Mouse (Mus musculus): ENCODE measurements around the gene Ccna1. TPM values are rescaled to one million over a fixed set of nuclear protein-coding genes. Genes with fewer than 3 reads are reported as not detected.

The Ccna1 gene
- polyA plus RNA-seq, 1 experiment: not detected

DNA sequence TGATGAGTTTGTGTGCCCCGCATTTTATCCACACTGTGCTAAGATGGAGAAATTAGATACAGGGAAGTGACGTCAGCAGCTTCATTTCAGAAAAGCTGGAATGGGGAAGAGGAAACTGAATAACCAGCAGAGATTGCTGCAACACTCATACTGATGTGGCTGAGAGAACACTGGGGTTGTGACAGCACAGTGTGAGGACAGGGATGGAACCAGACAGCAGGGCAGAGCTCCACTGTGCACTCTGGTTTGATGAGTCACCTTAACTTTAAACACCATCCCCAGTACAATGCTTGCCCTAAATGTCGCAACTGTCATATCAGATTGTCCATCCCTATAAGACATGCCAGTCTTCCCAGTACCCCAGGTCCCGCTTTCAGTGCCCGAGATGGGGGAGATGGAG, 17.7 kb downstream of the Ccna1 start:
- Histone ChIP-seq H3K27ac (ENCODE audit: insufficient read depth, low read depth, low read length) (no peak overlapping the region), H3K27me3 (replicated peaks; ENCODE audit: control insufficient read depth, insufficient read depth, low read length) (no peaks in the 10 kb centered on the region), H3K4me3 (ENCODE audit: insufficient read depth, low read depth, low read length) (no peak overlapping the region), H3K4me1 (ENCODE audit: control insufficient read depth, insufficient read depth, low read length) (no peaks in the 10 kb centered on the region), H3K36me3 (ENCODE audit: control insufficient read depth, insufficient read depth, low read length) (no peaks in the 10 kb centered on the region)
- WGBS: 84% methylated on average over 5 of the region's 5 CpGs
- DNase-seq: no peak
- TF ChIP-seq CTCF (conservative IDR thresholded peaks at IDR 0.05; ENCODE audit: insufficient read depth, insufficient read length, low read depth, low read length) (no peak), POLR2A (IDR thresholded peaks at IDR 0.05; ENCODE audit: low read depth, low read length) (no peak)

DNA sequence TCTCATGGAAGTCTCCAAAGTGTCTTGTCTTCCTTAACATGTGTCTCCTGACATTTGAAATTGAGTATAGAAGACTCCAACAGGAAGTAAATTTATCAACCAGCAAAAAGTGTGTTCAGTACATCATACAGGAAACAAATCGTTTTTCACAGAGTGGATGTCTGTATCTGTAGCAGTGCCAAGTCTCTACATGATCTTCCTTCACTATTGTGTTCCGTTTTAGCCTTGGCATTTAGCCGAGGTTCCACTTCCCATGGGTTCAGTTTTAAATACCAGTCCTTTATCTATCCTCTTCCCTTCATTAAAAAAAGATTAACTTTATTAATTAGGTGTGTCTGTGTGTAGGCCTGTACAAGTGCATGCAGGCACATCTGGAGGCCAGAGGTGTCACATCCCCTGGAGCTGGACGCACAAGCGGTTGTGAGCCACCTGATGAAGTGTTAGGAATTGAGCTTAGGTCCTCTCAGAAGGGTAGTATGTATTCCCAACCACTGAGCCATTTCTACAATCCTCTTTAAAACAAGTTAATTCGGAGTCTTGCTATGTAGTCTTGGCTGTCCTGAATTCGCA, 27.9 kb downstream of the Ccna1 start:
- no peaks in the 10 kb centered on the region for H3K36me3 ChIP-seq (ENCODE audit: control insufficient read depth, insufficient read depth, low read length)
- DNase-seq: peak; percentile 67
- no peak overlapping the region; the same call in 1 of the 2 replicates for H3K27ac ChIP-seq (ENCODE audit: insufficient read depth, low read depth, low read length)
- H3K4me1 ChIP-seq (ENCODE audit: control insufficient read depth, insufficient read depth, low read length): no peaks in the 10 kb centered on the region
- no peaks in the 10 kb centered on the region for H3K27me3 ChIP-seq (replicated peaks; ENCODE audit: control insufficient read depth, insufficient read depth, low read length)
- TF ChIP-seq POLR2A (IDR thresholded peaks at IDR 0.05; ENCODE audit: low read depth, low read length): no peak
- TF ChIP-seq CTCF (conservative IDR thresholded peaks at IDR 0.05; ENCODE audit: insufficient read depth, insufficient read length, low read depth, low read length): no peak
- WGBS: 66% methylated on average over 7 of the region's 7 CpGs
- H3K4me3 ChIP-seq (ENCODE audit: insufficient read depth, low read depth, low read length): no peak overlapping the region

DNA sequence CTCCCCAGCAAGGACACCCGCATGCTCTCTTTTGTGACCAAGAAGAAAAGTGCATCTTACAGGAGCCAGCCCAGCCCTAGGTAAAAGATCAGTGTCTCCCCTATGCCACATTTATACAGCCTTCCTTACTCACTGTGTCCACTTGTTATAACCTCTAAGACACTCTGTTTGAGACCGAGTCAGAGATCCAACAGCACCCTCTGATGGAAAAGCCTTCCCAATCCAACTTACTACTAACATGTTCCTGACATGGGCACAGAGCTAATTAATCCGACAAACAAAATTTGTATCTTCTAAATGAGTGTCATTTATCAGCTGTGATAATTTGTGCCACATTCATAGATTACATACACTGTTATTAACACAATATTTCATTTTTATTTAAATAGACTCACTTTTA, 29.8 kb downstream of the Ccna1 start:
- TF ChIP-seq POLR2A (IDR thresholded peaks at IDR 0.05; ENCODE audit: low read depth, low read length) (no peak), CTCF (conservative IDR thresholded peaks at IDR 0.05; ENCODE audit: insufficient read depth, insufficient read length, low read depth, low read length) (no peak)
- H3K4me3 ChIP-seq (ENCODE audit: insufficient read depth, low read depth, low read length): no peak overlapping the region
- no peak for DNase-seq
- no peaks in the 10 kb centered on the region for H3K4me1 ChIP-seq (ENCODE audit: control insufficient read depth, insufficient read depth, low read length)
- H3K27me3 ChIP-seq (replicated peaks; ENCODE audit: control insufficient read depth, insufficient read depth, low read length): no peaks in the 10 kb centered on the region
- H3K36me3 ChIP-seq (ENCODE audit: control insufficient read depth, insufficient read depth, low read length): no peaks in the 10 kb centered on the region
- WGBS: 75% methylated on average over 3 of the region's 3 CpGs
- no peak overlapping the region for H3K27ac ChIP-seq (ENCODE audit: insufficient read depth, low read depth, low read length)

DNA sequence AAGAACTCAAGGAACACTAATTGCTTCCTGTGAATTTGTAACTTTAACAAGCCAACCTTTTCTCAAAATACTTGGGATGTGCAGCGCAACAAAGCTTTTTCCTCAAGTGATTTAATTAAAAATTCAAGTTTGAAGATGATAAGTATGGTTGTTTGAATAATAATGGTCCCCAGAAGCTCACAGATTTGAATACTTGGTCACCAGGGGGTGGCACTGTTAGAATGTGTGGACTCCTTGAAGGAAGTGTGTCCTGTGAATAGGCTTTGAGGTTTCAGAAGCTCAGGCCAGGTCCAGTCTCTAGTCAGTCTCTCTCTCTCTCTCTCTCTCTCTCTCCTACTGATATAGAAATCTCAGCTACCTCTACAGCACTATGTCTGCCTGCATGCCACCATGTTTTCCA, 32.0 kb downstream of the Ccna1 start:
- H3K27ac ChIP-seq (ENCODE audit: insufficient read depth, low read depth, low read length): no peak overlapping the region
- no peak for DNase-seq
- 89% methylated on average over 1 of the region's 1 CpGs for WGBS

DNA sequence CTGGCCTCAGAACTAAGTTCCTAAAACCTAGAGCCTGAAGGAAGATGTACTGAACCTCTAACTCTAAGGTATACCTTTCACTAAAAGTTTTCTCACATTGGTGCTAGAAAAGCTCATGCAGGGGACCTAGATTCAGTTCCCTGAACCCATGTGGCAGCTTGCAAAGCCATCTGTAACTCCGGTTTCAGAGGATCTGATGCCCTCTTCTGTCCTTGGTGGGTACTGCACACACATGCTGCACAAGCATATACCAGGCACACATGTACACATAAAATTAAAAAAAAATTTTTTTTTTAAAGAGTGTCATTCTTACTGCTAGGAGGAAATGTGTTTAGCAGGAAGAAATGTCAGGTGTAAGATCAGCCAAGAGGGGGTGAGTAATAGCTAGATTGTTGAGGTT, 33.1 kb downstream of the Ccna1 start:
- no peak for DNase-seq
- Histone ChIP-seq H3K4me1 (ENCODE audit: control insufficient read depth, insufficient read depth, low read length) (no peaks in the 10 kb centered on the region), H3K4me3 (ENCODE audit: insufficient read depth, low read depth, low read length) (no peak overlapping the region), H3K36me3 (ENCODE audit: control insufficient read depth, insufficient read depth, low read length) (no peaks in the 10 kb centered on the region), H3K27me3 (replicated peaks; ENCODE audit: control insufficient read depth, insufficient read depth, low read length) (no peaks in the 10 kb centered on the region), H3K27ac (ENCODE audit: insufficient read depth, low read depth, low read length) (no peak overlapping the region)
- WGBS: 87% methylated on average over 1 of the region's 1 CpGs
- TF ChIP-seq POLR2A (IDR thresholded peaks at IDR 0.05; ENCODE audit: low read depth, low read length) (no peak), CTCF (conservative IDR thresholded peaks at IDR 0.05; ENCODE audit: insufficient read depth, insufficient read length, low read depth, low read length) (no peak)

More for the DNA sequence above, 32.0 kb downstream of the Ccna1 start:
- no peaks in the 10 kb centered on the region for H3K27me3 ChIP-seq (replicated peaks; ENCODE audit: control insufficient read depth, insufficient read depth, low read length)
- H3K4me3 ChIP-seq (ENCODE audit: insufficient read depth, low read depth, low read length): no peak overlapping the region
- TF ChIP-seq POLR2A (IDR thresholded peaks at IDR 0.05; ENCODE audit: low read depth, low read length) (no peak), CTCF (conservative IDR thresholded peaks at IDR 0.05; ENCODE audit: insufficient read depth, insufficient read length, low read depth, low read length) (0 out of 2 replicates have a peak, but pooled peaks have one; percentile 3)
- no peaks in the 10 kb centered on the region for H3K4me1 ChIP-seq (ENCODE audit: control insufficient read depth, insufficient read depth, low read length)
- no peaks in the 10 kb centered on the region for H3K36me3 ChIP-seq (ENCODE audit: control insufficient read depth, insufficient read depth, low read length)

DNA sequence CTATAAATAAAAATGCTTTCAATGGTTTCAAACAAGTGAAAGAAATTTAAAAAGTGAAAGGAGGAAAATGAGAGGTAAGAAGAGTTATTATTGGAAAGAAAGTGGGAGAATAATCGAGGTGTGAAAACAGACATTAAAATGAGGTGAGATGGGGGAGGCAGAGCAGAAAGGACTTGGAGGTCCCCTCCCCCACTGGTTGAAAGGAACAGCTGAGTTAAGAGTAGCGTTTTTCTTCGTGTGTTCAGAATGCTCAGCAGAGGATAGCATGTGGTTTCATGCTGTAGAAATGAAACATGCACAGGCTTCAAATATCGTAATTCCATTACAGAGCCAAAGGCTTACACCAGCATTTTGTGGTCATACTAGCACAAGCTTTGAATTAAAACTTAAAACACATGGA, 42.8 kb downstream of the Ccna1 start:
- 69% methylated on average over 4 of the region's 4 CpGs for WGBS
- no peak overlapping the region for H3K4me3 ChIP-seq (ENCODE audit: insufficient read depth, low read depth, low read length)

DNA sequence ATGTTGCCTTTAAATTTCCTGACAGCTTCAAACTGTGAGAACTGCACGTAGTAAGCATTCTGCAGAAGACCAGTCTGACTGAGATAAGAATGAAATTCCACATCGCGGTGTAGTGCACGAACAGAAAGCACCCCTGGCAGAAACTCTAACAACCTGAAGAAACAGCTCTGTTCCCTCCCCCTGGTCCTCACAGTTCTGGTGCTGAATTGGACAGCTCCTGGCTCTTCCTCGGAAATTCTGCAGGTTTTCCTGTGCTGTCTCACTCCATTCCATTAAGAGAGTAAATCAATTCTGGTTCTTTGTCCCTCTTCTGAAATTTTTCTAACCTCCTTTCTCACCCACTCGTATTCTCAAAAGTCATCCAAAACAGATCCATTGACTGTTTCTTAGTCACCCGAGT, 43.6 kb downstream of the Ccna1 start:
- Histone ChIP-seq H3K36me3 (ENCODE audit: control insufficient read depth, insufficient read depth, low read length) (no peaks in the 10 kb centered on the region), H3K4me1 (ENCODE audit: control insufficient read depth, insufficient read depth, low read length) (no peaks in the 10 kb centered on the region), H3K27me3 (replicated peaks; ENCODE audit: control insufficient read depth, insufficient read depth, low read length) (no peaks in the 10 kb centered on the region), H3K4me3 (ENCODE audit: insufficient read depth, low read depth, low read length) (no peak overlapping the region), H3K27ac (ENCODE audit: insufficient read depth, low read depth, low read length) (no peak overlapping the region)
- TF ChIP-seq POLR2A (IDR thresholded peaks at IDR 0.05; ENCODE audit: low read depth, low read length) (no peak), CTCF (conservative IDR thresholded peaks at IDR 0.05; ENCODE audit: insufficient read depth, insufficient read length, low read depth, low read length) (no peak)
- DNase-seq: no peak
- WGBS: 30% methylated on average over 7 of the region's 7 CpGs

More for the DNA sequence above, 42.8 kb downstream of the Ccna1 start:
- Histone ChIP-seq H3K4me1 (ENCODE audit: control insufficient read depth, insufficient read depth, low read length) (no peaks in the 10 kb centered on the region), H3K36me3 (ENCODE audit: control insufficient read depth, insufficient read depth, low read length) (no peaks in the 10 kb centered on the region), H3K27me3 (replicated peaks; ENCODE audit: control insufficient read depth, insufficient read depth, low read length) (no peaks in the 10 kb centered on the region), H3K27ac (ENCODE audit: insufficient read depth, low read depth, low read length) (no peak overlapping the region)
- no peak for DNase-seq
- no peak for TF ChIP-seq CTCF (conservative IDR thresholded peaks at IDR 0.05; ENCODE audit: insufficient read depth, insufficient read length, low read depth, low read length)
- TF ChIP-seq POLR2A (IDR thresholded peaks at IDR 0.05; ENCODE audit: low read depth, low read length): no peak
